Mouse (Mus musculus): ENCODE measurements around the gene Fam19a5.

Fam19a5 gene

GRCm38 (mm10) chr15:87773955-87774354 is 229.9 kb downstream of the Fam19a5 start:
- DNase-seq, result no peak

GRCm38 (mm10) chr15:87783331-87783730 is 239.2 kb downstream of the Fam19a5 start:
- no peak for DNase-seq

- no peak for DNase-seq
Observed at GRCm38 (mm10) chr15:87789671-87790070, 245.6 kb downstream of the Fam19a5 start.

GRCm38 (mm10) chr15:87793661-87794060 is 249.6 kb downstream of the Fam19a5 start:
- no peak for DNase-seq

GRCm38 (mm10) chr15:87796571-87796970 is 252.5 kb downstream of the Fam19a5 start:
- DNase-seq, result no peak

All from right cerebral cortex, postnatal 25 days (tissue).